Mouse (Mus musculus): ENCODE measurements around the gene Sel1l. TPM values are rescaled to one million over a fixed set of nuclear protein-coding genes. Genes with fewer than 3 reads are reported as not detected.
"Not testable (repeated sequence)": the region's sequence is repeated elsewhere in the genome, so short reads cannot be mapped to it uniquely, and the experiment has no call there.

The Sel1l gene
- polyA plus RNA-seq, 1 experiment from 2014 or later = 73.1 TPM

- ChIA-PET POLR2A (no interaction called here), CTCF (interaction anchor here (0.7 to 1.6 kb wide), 5 partner anchors 12 to 377 kb away, joined by 3 to 4 read pairs (median 3); no protein-coding TSS in a partner anchor)
- no peaks in the 10 kb centered on the region for H3K27me3 ChIP-seq
- no peak for TF ChIP-seq CTCF (IDR thresholded peaks at IDR 0.05)
- in situ Hi-C loops (cut with MboI; ENCODE audit: low pct_unique_long_range_greater_than_20kb) = loop anchor here (25.0 kb wide), 1 partner anchor 388 kb away; no protein-coding TSS in a partner anchor
- ATAC-seq (no peak), DNase-seq (ENCODE audit: low read depth, low spot score) (no peak)
Measured at GRCm38 (mm10) chr12:91799821-91800335, 49.1 kb downstream of the Sel1l start.

DNA sequence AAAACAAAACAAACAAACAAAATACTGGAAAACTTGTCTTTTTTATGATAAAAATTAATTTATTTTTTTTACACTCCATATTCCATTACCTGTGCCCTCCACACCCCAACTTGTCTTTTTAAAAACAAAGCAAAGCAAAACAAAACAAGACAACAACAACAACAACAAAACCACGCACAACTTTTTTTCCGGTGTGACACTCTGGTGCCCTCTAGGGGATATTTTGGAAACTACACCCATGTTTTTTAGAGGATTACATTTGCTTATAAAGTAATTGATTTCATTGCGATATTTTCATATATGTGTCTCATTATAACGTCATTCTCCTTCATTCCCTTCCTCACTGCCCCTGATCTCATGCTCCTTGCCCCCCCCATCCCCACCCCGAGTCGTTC, 49.6 kb downstream of the Sel1l start:
- ChIA-PET POLR2A (no interaction called here), CTCF (interaction anchor here (0.7 to 1.6 kb wide), 2 partner anchors 158 to 174 kb away, joined by 3 to 4 read pairs; no protein-coding TSS in a partner anchor)
- DNase-seq (ENCODE audit: low read depth, low spot score) (no peak), ATAC-seq (no peak)
- peaks cover under 1% of the 10 kb centered on the region for H3K27me3 ChIP-seq
- in situ Hi-C loops (cut with MboI; ENCODE audit: low pct_unique_long_range_greater_than_20kb) = loop anchor here (25.0 kb wide), 1 partner anchor 387 kb away; no protein-coding TSS in a partner anchor
- peak; percentile 65 for TF ChIP-seq CTCF (IDR thresholded peaks at IDR 0.05)

DNA sequence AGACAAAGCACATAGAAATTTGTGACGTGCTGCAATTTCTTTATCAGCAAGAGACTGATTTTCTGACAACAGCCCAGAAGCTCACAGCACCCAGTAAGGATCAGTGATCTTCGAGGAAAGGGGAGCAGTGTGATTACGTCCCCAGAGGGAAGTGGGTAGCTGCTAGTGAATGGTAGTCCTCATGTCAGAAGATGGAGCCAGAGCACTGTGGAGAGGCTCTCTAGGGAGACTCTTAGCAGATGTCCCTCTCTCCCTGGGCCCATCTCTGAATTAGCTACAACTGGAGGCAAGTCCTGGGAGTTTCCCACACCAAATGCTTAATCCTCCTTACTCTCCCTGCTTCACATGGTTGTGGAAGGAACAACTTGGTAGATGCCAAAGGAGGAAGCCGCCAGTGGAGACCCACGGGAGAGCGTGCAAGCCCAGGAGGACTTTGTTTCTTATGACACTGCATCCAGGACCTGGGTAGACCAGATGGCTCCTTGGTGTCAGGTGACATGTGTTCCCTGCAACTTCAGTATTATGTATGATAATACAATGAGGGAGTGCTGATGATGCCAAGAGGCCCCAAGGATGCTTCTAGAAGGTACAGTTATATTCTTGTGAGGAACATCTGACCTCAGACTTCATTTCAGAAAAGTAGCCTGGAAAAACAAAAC, 50.1 kb downstream of the Sel1l start:
- ATAC-seq = no peak
- in situ Hi-C loops (cut with MboI; ENCODE audit: low pct_unique_long_range_greater_than_20kb) = loop anchor here (25.0 kb wide), 1 partner anchor 387 kb away; no protein-coding TSS in a partner anchor
- no peak for DNase-seq (ENCODE audit: low read depth, low spot score)
- CTCF ChIA-PET = no interaction called here
- POLR2A ChIA-PET = no interaction called here
- TF ChIP-seq CTCF (IDR thresholded peaks at IDR 0.05) = no peak
- peaks cover 5% of the 10 kb centered on the region for H3K27me3 ChIP-seq

DNA sequence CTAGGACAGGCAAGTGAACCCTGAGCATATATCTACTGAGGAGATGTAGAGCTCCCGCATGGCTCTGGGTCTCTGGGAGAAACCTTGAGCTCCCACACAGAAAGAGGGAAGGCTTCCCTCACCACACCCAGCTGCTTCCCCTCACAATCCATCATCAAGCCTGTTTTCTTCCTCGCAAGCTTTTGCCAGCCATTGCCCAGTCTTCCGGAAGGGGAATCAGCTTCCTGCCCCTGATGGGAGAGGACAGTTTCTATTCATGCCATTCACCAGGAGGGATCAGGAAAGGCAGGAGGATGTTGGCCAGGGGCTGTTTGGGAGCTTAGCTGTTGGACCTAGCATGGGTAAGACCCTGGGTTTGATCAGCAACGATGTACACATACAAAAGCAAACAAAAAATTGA, 52.2 kb downstream of the Sel1l start:
- ATAC-seq = no peak
- no peak for DNase-seq (ENCODE audit: low read depth, low spot score)
- ChIA-PET POLR2A (no interaction called here), CTCF (interaction anchor here (1.7 kb wide), 1 partner anchor 156 kb away, joined by 5 read pairs; no protein-coding TSS in a partner anchor)
- in situ Hi-C loops (cut with MboI; ENCODE audit: low pct_unique_long_range_greater_than_20kb) = loop anchor here (25.0 kb wide), 1 partner anchor 384 kb away; no protein-coding TSS in a partner anchor
- peaks cover 7% of the 10 kb centered on the region for H3K27me3 ChIP-seq
- no peak for TF ChIP-seq CTCF (IDR thresholded peaks at IDR 0.05)

DNA sequence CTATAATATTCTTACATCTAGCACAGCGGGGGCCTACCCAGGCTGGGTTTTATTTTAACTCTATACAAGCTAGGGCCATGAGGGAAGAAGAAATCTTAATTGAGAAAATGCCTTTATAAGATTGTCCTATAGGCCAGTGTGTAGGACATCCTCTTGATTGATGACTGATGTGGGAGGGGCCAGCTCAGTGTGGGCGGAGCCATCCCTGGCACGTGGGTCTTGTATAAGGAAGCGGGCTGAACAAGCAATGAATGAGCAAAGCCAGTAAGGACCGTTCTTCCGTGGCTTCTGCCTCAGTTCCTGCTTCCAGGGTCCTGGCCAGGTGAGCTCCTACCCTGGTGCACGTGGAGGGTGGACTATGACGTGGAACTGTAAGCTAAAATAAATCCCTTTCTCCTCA, 55.7 kb downstream of the Sel1l start:
- in situ Hi-C loops (cut with MboI; ENCODE audit: low pct_unique_long_range_greater_than_20kb) = loop anchor here (5.0 to 25.0 kb wide), 2 partner anchors 151 to 381 kb away; no protein-coding TSS in a partner anchor
- TF ChIP-seq CTCF (IDR thresholded peaks at IDR 0.05) = no peak
- ATAC-seq (no peak), DNase-seq (ENCODE audit: low read depth, low spot score) (no peak)
- H3K27me3 ChIP-seq = peaks cover 7% of the 10 kb centered on the region
- ChIA-PET POLR2A (no interaction called here), CTCF (interaction anchor here (1.3 kb wide), 1 partner anchor 137 kb away, joined by 3 read pairs; no protein-coding TSS in a partner anchor)

DNA sequence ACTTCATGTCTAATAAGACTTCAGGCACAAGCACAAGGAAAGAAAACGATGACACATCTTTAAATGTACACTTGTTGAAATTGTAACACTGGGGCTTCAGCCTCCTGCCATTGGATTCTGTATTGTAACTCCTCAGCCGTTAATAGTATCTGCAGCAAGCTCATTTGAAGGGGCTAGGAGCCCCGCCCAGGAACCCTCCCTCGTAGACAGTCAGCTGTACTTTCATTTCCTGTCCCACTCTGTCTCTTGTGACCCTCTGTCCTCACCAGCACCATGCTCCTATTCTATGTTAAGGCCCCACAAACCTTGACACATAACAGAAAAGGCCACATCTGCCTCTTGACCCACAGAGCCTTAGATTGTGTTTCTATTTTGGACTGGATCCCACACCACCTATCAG, 57.1 kb downstream of the Sel1l start:
- CTCF ChIA-PET = no interaction called here
- no peak for DNase-seq (ENCODE audit: low read depth, low spot score)
- POLR2A ChIA-PET = no interaction called here
- ATAC-seq = no peak
- peaks cover 7% of the 10 kb centered on the region for H3K27me3 ChIP-seq
- TF ChIP-seq CTCF (IDR thresholded peaks at IDR 0.05) = no peak
- in situ Hi-C loops (cut with MboI; ENCODE audit: low pct_unique_long_range_greater_than_20kb) = loop anchor here (5.0 to 25.0 kb wide), 2 partner anchors 150 to 380 kb away; no protein-coding TSS in a partner anchor

DNA sequence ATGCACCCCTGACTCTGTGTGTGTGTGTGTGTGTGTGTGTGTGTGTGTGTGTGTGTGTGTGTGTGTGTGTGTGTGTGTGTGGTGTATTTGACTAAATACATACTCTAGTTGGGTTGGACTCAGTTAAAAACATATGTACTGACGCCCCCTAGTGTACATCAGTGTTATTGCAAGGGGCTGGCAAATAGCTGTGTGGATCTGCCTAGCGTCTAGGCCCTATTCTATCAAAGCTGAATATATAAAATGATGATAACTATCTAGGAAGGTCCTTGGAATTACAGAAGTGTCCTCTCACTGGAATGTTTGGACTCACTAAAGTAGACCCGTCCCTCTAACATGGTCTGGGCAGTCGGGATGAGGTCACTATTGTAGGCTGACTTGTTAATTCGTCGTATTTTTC, 59.2 kb downstream of the Sel1l start:
- in situ Hi-C loops (cut with MboI; ENCODE audit: low pct_unique_long_range_greater_than_20kb) = loop anchor here (5.0 to 25.0 kb wide), 2 partner anchors 148 to 378 kb away; no protein-coding TSS in a partner anchor
- ATAC-seq (no peak), DNase-seq (ENCODE audit: low read depth, low spot score) (peak; percentile 10)
- ChIA-PET POLR2A (no interaction called here), CTCF (interaction anchor here (0.6 to 2.4 kb wide), 14 partner anchors 9 to 210 kb away, joined by 3 to 13 read pairs (median 4); no protein-coding TSS in a partner anchor)
- peaks cover 7% of the 10 kb centered on the region for H3K27me3 ChIP-seq
- peak; percentile 63 for TF ChIP-seq CTCF (IDR thresholded peaks at IDR 0.05)

GRCm38 (mm10) chr12:91788446-91788845, 60.5 kb downstream of the Sel1l start:
- CTCF ChIA-PET = interaction anchor here (1.0 to 2.4 kb wide), 6 partner anchors 8 to 164 kb away, joined by 3 to 13 read pairs (median 3); no protein-coding TSS in a partner anchor
- in situ Hi-C loops (cut with MboI; ENCODE audit: low pct_unique_long_range_greater_than_20kb) = loop anchor here (25.0 kb wide), 1 partner anchor 376 kb away; no protein-coding TSS in a partner anchor
- POLR2A ChIA-PET; DNase-seq (ENCODE audit: low read depth, low spot score); H3K27me3 ChIP-seq; ATAC-seq: not testable (repeated sequence)

GRCm38 (mm10) chr12:91787959-91788437, 61.0 kb downstream of the Sel1l start, which contains the start of gene Ston2:
TSS of gene Ston2 (minus strand) at chr12:91788387.
- no peak for DNase-seq (ENCODE audit: low read depth, low spot score)
- POLR2A ChIA-PET = no interaction called here
- TF ChIP-seq CTCF (IDR thresholded peaks at IDR 0.05) = no peak
- in situ Hi-C loops (cut with MboI; ENCODE audit: low pct_unique_long_range_greater_than_20kb) = loop anchor here (25.0 kb wide), 1 partner anchor 376 kb away; no protein-coding TSS in a partner anchor
- CTCF ChIA-PET = interaction anchor here (0.8 to 2.2 kb wide), 7 partner anchors 7 to 163 kb away, joined by 3 to 7 read pairs (median 3); no protein-coding TSS in a partner anchor
- no peaks in the 10 kb centered on the region for H3K27me3 ChIP-seq
- no peak for ATAC-seq

GRCm38 (mm10) chr12:91786355-91786754, 62.6 kb downstream of the Sel1l start:
- in situ Hi-C loops (cut with MboI; ENCODE audit: low pct_unique_long_range_greater_than_20kb) = loop anchor here (25.0 kb wide), 1 partner anchor 374 kb away; no protein-coding TSS in a partner anchor

More at GRCm38 (mm10) chr12:91786355-91786754, 62.6 kb downstream of the Sel1l start:
- no peaks in the 10 kb centered on the region for H3K27me3 ChIP-seq
- ChIA-PET CTCF (no interaction called here), POLR2A (no interaction called here)
- DNase-seq (ENCODE audit: low read depth, low spot score) = no peak
- ATAC-seq = no peak
- no peak for TF ChIP-seq CTCF (IDR thresholded peaks at IDR 0.05)
